Mouse (Mus musculus) kidney, adult 2 months (tissue): ENCODE measurements at regions not wholly inside any gene's neighbourhood (a gene's known extent, or its start where the extent isn't known, plus 50 kb on each side); places are given as distances from the start of the nearest gene placed in this dataset.

Experiments
- CTCF ChIP-seq: fragments of 200-500 bp; conservative IDR thresholded peaks from 2 replicates; pipeline ENCODE4 v1.5.1; 2011; ENCODE audit warnings: low read depth, mild to moderate bottlenecking, control low read depth, low read length, moderate library complexity, mixed read lengths; ENCODE audit not compliant: insufficient read depth, insufficient read length
- POLR2A ChIP-seq: fragments of 200-500 bp; IDR thresholded peaks from one replicate; pipeline ENCODE4 v1.6.1; 2011; ENCODE audit warnings: low read depth, low read length, control low read depth

DNA sequence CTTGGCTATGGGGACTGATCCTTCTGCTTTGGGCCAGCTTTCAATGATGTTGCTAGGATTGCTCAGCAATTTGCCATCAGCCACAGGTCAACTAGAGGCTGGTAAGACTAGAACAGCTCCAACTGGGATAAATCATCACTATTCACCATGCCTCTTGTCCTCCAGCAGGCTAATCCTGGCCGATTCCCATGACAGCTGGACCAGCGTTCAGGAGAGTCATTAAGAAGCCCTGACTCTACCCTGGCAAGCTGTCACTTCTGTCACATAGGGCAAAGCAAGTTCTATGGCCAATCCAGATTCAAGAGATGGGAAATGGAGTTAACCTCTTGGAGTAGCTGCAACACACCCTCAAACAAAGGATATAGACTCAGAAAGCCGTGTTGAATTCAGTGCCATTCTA, 424.4 kb upstream of the Fign start:
- TF ChIP-seq POLR2A: no peak
- no peak for TF ChIP-seq CTCF
